Mouse (Mus musculus) hindbrain, embryonic 11.5 days (tissue): ENCODE data around the gene Tsga8. TPM values are rescaled to one million over a fixed set of nuclear protein-coding genes. Genes with fewer than 3 reads are reported as not detected.

Experiments used
- ATAC-seq: fragments of 200-750 bp; cut with Nextera tagmentation; 2 replicates; pipeline ENCODE4 v1.8.0; 2017; ENCODE audit warnings: mild to moderate bottlenecking, moderate TSS enrichment, moderate library complexity; ENCODE audit not compliant: low FRiP score
- DNase-seq: peaks from one replicate; pipeline ENCODE4 v3.0.0-alpha.2; 2015; ENCODE audit warnings: low spot score
- H3K27ac ChIP-seq: fragments of 300-500 bp; sonication (generic); 2 replicates; pipeline ENCODE4 v1.5.1; 2014; ENCODE audit warnings: mild to moderate bottlenecking, low read depth, low read length
- H3K27me3 ChIP-seq: fragments of 300-500 bp; sonication (generic); 2 replicates; pipeline ENCODE4 v1.6.1; 2014; ENCODE audit warnings: mild to moderate bottlenecking, low read length, moderate library complexity, mixed read lengths; ENCODE audit not compliant: control insufficient read depth, insufficient read depth
- H3K36me3 ChIP-seq: fragments of 300-500 bp; sonication (generic); 2 replicates; pipeline ENCODE4 v1.6.1; 2014; ENCODE audit warnings: mild to moderate bottlenecking, low read length, moderate library complexity, mixed read lengths; ENCODE audit not compliant: control insufficient read depth, insufficient read depth
- H3K4me1 ChIP-seq: fragments of 300-500 bp; sonication (generic); replicated peaks from 2 replicates; pipeline ENCODE4 v1.6.1; 2014; ENCODE audit warnings: low read length, mixed read lengths; ENCODE audit not compliant: control insufficient read depth, insufficient read depth
- H3K4me2 ChIP-seq: fragments of 300-500 bp; sonication (generic); replicated peaks from 2 replicates; pipeline ENCODE4 v1.6.1; 2014; ENCODE audit warnings: mild to moderate bottlenecking, low read depth, low read length
- H3K4me3 ChIP-seq: fragments of 300-500 bp; sonication (generic); 2 replicates; pipeline ENCODE4 v1.5.1; 2014; ENCODE audit warnings: low read depth, low read length
- H3K9ac ChIP-seq: fragments of 300-500 bp; sonication (generic); 2 replicates; pipeline ENCODE4 v1.6.1; 2014; ENCODE audit warnings: low read depth, low read length
- H3K9me3 ChIP-seq: fragments of 300-500 bp; sonication (generic); 2 replicates; pipeline ENCODE4 v1.6.1; 2016; ENCODE audit warnings: low read length; ENCODE audit not compliant: control insufficient read depth
- WGBS: fragments of 180-500 bp; shearing (Covaris S2); extraction: QIAGEN DNeasy Blood & Tissue Kit; methylation state at CpG from one replicate; pipeline ENCODE4 v1.1.7; 2014; 5-methylcytosine and 5-hydroxymethylcytosine counted together
- polyA plus RNA-seq: library from polyadenylated mRNA; unstranded; fragments of >200 nt; fragmentation: Nextera tagmentation; extraction: Ambion mirVana; gene quantifications from 2 replicates; pipeline ENCODE4 v1.2.1, GENCODE M21; 2014

Gene Tsga8
- polyA plus RNA-seq = not detected in 2 replicates

DNA sequence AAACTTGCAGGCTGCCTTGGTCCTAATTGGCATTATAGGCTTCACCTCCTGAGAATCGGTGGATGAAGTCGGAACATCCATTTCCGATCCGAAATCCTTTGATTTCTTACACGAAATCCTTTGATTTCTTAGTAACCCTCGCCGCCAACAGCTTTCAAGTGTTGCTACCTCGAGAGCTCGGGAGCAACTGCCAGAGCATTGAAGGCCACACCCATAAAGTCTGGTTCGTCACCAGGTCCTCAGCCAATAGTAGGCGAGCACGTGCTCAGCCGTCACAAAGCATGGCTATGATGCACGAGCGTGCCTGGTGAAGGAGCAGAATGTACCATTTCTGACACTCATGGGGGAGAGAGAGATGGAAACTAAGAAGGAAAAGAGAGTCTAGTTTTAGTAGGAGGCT, at the start of gene Tsga8:
Tsga8 (minus strand) TSS at position 327 of the 400 bp plus-strand sequence.
- DNase-seq (no peak), ATAC-seq (no peak)
- Histone ChIP-seq H3K27me3 (no peaks in the 10 kb centered on the region), H3K9ac (no peak within 1 kb of the TSS), H3K9me3 (no peaks in the 10 kb centered on the region), H3K4me2 (no peak within 1 kb of the TSS), H3K27ac (no peak within 1 kb of the TSS), H3K4me1 (no peaks in the 10 kb centered on the region), H3K4me3 (no peak within 1 kb of the TSS), H3K36me3 (no peaks in the 10 kb centered on the region)
- 91% methylated on average over 15 of the region's 15 CpGs for WGBS
